Mouse (Mus musculus): ENCODE results near the gene Tst.

- no peak for TF ChIP-seq CTCF (IDR thresholded peaks at IDR 0.05; ENCODE audit: insufficient read depth, low read depth, low read length)
- TF ChIP-seq POLR2A (IDR thresholded peaks at IDR 0.05; ENCODE audit: insufficient read depth, low read depth, low read length) = no peak
Measured at GRCm38 (mm10) chr15:78384220-78385116, 21.2 kb downstream of the Tst start.
